Mouse (Mus musculus): ENCODE data around the gene Bcl2l11.
"Not testable (repeated sequence)": the region's sequence is repeated elsewhere in the genome, so short reads cannot be mapped to it uniquely, and the experiment has no call there.

The Bcl2l11 gene

DNA sequence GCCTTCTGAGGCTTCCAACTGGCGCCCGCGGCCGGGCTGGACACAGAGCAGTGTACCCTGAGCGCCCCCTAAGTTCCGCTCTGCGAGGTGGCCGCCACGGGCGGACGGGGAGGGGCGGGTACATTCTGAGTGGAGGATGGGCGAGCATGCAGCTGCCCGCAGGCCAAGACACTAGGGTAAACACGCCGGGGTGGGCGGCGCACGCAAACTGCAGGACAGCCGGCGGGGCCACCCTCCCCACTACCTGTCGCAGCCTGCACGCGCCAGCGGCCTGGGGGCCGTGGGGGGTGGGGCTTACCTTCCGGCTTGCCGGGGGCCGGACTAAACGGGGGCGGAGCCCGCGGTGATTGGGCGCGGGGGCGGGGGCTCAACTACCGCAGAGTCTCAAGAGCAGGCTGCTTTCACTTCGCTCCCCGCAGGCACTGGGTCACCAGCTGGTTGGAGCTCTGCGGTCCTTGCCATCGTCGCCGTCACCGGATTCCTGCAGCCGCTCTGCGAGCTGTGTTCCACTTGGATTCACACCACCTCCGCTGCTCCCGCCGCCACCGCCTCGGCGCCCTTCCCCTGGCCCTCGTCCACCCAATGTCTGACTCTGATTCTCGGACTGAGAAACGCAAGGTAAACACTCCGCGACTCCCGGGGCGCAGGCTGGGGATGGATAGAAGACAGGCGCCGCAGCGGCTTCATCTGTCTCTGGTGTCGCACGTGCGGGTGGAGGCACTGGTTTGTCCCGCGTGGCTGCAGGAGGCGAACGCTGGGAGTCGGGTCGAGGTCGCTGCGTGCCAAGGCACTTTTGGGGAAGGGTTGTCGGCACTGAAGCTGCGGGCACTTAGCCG, at the start of gene Bcl2l11:
Gene Bcl2l11, plus strand, starts transcription at position 404 of the 836 bp plus-strand sequence.
- peak; percentile 95 for DNase-seq

DNA sequence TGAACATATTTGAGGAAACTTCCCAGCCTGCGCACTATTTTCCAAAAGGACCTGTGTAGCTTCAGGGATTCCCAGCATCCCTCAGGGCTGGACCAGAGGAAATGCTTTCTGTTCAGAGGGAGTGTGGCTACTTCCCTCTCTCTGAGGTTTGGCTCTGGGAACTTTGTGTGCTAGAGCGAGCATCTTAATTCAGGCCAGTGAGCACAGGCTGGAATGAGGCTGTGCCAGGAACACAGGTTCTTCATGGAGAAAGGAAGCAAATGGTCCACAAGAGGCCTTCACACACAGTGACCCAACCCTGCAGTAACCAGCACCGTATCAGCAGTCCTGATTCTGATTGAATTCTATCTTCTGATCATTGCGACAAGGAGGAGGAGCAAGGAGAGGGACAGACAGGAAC, 48.9 kb upstream of the Bcl2l11 start:
- DNase-seq, result no peak

DNA sequence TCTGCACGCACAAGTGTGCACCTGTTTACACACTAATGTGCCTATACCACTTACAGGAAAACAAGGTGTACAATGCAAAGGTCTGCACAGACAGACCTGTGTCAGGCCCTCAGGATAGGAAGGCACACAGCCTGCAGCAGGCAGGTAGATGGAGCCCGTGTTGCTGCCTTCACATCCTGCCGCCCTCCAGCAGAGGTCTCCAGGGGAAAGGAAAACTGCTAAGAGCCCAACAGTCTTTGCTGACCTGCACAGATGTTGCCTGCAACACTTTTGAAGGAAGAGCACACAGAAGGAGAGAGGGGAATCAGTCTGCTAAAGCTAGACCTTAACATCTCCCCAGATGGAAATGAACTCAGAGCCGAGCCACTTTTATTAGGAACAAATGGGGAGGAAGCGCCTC, 47.0 kb upstream of the Bcl2l11 start:
- peak; percentile 13 for DNase-seq

DNA sequence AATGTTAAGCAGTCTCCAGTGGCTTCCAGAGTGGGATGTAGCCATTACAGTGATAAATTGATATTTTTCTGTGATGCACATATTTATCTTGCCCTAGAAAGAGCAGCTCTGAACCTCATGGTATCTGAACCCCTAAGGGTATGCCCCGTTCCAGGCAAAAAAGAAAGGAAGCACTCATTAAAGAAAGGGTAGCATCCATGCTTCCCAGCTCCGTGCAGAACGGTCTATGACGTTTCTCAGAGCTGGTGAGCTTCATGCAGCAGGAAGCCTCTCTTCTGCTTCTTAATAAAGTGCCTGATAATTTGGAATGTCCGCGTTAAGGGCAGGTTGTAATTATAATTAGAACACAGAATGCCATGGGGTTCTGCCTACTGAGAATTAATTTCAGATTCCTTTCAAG, 46.5 kb upstream of the Bcl2l11 start:
- DNase-seq, result no peak

DNA sequence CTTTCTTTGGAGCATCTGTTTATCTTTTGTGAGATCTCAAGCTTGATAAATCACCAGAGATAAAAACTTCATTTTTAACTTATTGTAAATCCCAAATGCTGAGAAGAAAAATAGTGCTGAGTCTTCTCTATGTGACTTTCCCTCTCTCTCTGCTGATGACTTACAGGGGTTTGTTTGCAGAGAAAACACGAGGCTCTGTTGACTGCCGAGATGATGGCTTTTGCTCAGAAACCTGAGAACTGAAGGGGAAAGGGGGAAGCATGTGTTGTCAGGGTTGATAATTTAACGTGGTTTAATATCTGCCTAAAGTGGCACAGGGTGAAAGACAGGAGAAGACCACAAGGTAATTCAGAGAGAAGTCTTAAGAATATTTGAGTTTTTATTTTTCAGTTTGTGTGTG, 42.0 kb upstream of the Bcl2l11 start:
- DNase-seq, result no peak

DNA sequence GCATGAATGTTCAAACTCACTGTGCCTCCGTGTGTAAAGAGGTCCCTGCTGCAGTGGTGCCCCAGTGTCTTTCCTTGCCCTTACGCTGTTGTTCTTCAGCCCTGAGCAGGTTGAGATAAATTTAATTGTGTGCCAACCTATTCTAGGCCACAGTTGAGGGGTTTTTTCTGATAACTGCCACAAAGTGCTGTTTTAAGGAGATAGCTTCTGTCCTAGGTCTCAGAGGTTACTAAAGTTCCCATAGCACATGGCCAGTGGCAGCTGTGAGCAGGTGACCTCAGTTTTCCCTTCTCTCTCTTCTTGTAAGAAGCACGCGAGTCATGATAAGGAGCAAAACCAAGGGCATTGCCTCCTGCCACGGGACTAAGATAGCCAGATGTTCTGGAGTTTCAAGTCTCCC, 41.2 kb upstream of the Bcl2l11 start:
- no peak for DNase-seq

DNA sequence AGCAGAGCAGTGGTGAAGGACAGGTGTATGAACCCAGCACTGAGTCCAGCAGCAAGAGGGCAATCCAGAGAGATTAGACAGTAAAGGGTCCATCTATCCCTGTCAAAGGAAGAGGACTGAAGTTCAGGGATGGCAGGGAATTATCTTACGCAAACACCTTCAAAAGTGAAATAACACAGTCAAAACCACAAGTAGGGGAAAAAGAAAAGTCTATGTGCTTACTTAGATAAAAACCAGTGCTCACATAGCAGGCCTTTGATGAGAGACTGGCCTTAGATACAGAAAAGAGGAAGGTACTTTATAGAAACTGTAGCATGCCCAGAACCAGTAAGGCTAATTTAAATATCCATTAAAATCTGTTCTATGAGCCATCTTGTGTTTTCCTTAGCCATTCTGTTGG, 40.4 kb upstream of the Bcl2l11 start:
- DNase-seq, result no peak

DNA sequence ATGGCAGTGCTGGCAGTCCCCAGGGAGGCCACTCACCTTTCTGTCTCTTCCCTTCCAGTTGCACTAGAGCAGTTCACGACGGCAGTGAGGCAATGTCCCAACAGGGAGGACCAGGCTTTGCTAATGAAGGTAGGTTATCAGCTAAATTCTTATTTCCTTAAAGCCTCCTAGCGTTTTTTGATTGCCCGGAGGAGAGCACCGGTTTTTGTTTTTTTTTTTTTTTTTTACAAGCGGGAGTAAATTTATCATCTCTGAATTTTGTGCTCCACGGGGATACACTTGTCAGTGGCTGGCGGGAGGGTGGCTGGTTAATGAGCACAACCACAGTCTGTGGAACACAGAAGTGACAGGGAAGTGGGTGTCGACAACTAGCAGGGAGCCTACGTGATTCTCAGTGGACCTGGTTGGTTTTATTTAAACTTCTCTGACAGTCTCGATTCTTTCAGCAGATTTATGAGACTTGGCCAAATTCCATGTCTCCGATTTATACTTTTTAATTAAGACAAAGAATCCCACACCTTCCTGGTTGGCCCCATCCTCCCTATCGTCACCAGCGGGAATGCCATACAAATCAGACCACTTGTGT, 39.4 kb upstream of the Bcl2l11 start:
- DNase-seq, result no peak

DNA sequence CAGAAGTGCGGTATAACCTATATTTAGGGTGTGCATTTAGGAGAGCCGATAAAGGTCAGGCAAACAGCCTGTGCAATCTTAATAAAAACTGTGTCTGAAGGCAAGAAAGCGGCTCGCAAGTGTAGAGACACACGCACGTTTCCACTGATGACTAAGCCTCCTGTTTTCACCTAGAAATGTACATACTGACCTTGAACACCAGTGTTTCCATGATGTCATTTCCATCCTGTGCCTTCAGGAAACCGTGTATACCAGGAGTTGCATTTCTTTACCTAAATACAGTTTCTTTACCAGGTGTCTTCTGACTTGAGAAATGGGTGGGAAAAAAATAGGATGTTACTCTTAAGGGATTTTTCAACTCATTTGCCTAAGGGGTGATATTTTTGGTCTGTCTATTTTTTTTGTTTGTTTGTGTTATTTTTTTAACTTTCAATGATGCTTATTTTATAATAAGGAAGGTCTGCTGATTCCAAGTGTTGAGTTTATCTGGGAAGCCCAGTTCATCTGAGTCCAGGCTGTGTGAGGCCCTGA, 38.8 kb upstream of the Bcl2l11 start:
- no peak for DNase-seq

DNA sequence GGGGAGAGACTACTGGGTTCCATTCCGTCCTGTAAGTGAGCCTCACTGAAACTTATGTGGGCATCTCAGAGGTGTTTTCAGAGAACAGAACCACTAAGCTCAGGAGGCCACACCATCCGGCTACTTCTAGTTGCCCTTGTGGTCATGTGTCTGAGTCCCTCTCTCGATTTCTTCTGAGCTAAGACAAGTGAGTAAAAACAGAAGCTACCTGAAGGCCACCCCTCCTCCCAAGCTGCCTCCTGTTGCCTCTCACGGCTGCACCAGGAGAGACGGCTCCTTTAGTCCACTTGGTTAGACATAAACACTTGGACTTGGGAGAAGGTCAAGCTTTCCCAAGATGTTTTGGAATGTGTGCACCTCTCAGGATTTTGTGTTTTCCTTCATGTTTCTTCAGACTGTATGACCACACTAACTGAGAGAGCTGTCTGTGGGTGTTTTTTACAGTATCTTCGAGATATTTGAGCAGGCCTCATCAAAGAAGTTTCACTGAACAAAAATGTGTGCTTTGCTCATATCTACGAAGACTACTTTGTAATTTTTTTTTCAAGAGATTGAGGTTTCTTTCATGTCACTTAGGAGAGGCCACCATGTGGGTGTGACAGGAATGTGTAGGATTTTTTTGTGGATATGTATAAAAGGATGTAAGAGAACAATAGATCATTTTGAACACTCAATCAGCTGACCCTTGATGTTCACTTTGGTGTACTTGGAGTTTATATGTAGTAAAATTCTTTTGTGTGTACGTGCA, 37.9 kb upstream of the Bcl2l11 start:
- no peak for DNase-seq

DNA sequence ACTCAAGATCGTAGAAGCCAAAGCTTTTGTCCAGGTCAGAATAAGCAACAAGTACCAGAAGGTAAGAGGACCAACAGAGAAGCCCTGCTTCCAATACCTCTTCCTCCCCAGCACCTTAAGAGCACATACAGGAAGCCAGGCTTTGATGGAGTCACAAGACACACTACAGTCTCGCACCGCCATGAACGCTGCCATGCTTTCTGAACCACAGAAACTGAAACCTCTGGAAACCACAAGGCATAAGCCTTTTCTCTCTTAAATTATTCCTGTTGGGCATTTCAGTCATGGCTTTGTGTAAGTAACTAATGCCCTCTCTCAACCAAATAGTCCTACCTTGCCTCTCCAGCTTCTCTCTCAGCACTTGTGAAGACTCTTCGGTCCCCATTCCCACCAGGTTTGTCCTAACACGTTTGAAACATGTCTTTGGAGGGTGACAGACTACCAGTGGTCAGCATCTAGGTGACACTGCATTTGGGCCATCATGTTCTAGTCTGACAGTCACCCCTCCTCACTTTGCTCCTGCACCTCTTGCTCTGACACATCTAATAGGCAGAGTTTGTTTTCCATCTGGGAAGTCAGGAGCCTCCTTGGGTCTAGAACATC, 35.5 kb upstream of the Bcl2l11 start:
- no peak for DNase-seq

DNA sequence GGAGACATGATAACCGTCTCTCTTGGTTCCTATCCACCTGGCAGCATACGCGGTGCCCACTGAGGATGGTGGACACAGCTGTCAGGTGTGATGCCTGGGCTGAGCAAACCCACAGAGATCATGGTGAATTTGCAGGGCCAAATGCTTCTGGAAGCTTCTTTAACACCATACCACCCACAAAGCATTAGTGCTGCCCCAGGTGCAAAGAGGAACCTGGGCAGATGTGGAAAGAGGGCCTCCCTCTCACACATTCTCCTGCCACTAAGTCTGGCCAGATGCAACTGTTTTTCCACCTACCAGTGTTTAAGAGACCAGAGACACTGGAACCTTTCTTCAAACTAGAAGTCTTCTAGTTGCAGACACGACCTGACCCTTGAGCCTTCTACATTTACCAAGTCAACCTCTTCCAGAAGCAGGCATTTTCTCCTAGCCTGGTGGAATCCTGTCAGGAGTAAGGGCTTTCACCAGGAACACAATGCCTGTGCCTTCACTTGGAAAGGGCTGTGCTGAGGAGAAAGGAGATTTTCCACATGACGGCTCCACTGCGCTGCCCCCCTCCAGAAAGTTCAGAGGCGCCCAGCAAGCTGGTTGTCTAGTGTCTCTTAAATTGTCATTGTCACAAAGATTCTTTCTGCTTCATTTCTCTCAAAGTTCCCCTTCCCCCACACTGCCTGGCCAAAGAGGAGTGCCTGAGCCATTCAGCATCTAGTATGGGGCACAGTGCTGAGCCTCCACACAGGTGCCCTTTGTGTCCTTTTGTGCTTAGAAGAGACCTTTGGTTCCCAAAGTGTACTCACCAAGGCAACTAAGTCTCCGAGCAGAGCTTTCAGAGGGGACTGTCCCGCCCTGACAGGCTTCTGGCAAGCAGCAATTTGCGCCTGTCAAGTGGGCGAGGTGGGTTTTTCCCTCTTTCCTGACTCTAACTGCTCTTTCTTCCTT, 34.1 kb upstream of the Bcl2l11 start:
- peak; percentile 67 for DNase-seq

DNA sequence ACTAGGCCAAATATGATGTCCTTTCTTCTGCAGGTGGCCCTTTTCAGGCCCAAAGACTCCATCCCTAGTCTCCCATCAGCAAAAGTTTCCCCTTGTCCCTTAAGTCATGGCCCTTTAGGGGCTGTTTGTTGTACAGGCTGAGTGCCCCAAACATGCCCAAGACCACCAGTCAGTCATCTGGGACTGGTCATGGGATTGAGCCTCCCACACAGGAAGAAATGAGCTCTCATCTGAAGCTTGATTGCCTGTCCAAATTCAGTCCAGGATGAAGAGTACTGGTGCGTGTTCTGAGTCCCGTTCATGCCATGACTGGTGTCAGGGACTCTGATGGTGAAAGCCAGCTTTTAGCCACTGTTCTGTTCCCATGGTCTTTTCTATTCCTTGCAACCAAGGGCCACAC, 33.4 kb upstream of the Bcl2l11 start:
- no peak for DNase-seq

DNA sequence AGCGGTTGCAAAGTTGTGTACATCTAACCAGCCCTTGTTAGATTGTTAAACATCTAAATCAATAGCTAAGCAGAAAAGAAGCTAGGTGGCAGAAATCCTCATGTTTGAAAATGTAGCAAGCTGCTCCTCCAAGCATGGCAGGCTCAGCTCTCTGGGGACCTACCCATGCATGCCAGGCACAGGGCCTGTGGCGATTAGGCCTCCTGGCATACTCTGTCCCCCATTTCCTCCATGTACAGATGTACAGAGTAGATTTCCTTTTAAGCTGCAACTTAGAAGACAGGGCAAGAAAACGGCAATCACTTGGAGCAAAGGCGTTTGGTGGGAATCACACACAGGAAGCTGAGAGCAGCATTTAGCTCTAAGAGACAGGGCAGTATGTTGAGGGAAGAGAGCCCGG, 31.6 kb upstream of the Bcl2l11 start:
- peak; percentile 14 for DNase-seq

DNA sequence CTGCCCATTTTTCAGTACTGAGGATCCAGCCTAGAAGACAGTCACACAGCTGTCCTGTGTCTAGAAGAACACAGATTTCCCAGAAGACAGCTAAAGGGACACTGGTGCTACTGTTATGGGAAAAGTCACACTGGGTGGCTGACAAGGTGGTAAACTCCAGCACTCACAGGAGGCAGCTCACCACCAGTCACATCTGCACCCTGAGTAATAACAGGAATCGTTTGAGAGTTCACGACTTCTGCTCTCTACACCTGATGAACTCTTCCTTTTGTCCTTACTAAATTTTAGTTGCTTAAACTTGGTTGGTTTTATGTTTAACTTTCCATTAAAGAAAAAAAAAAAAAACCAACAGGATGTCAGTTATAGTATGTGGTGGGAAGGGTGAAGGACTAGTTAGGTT, 31.2 kb upstream of the Bcl2l11 start:
- no peak for DNase-seq

DNA sequence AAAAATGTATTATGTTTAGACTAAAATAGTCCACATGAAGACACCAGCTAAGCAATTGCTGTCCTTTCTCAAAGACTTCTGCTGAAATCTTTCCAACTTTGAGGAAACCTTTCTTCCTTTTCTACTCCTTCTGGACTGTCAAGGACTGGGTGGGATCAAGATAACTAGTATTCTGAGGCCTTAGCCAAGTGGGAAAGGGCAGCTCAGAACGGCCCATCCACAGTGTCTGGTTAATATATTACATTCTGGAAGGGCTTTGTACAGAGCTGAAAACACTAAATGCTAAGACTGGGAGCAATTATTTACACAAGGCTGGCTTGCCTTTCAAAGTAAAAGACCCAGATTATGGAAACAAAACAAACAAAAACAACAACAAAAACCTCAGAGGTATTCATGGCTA, 30.6 kb upstream of the Bcl2l11 start:
- peak; percentile 76 for DNase-seq

DNA sequence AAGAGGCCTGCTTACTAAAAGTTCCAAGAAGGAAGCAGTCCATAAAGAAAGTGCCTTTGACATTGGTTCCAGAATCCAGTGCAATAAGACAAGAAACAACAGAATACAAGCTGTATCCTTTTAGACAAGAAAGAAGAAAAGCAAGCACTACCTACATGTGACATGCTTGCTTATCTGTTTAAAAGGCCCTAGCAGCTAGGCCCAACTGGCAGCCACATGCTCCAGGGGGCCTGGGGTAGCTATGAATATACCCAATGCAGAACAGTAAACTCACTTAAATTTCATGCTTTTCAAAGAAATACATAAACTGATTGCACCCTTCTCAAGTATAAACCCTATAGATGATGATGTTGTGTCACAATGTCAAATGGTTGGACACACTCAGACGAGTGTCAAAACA, 29.8 kb upstream of the Bcl2l11 start:
- DNase-seq, result no peak

DNA sequence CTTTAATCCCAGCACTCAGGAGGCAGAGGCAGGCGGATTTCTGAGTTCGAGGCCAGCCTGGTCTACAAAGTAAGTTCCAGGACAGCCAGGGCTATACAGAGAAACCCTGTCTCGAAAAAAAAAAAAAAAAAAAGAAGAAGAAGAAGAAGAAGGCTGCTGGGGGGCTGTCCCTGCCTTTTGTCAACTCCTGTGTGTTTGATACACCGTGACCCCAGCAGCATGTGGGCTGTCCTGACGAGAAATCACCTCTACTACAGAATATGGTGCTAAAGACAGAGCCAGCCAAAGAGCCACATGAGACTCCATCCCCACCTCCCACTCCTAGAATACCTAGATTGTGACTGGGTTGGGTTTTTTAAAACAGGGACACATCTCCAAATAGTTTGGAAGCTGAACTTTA, 27.7 kb upstream of the Bcl2l11 start:
- DNase-seq, result not testable (repeated sequence)

DNA sequence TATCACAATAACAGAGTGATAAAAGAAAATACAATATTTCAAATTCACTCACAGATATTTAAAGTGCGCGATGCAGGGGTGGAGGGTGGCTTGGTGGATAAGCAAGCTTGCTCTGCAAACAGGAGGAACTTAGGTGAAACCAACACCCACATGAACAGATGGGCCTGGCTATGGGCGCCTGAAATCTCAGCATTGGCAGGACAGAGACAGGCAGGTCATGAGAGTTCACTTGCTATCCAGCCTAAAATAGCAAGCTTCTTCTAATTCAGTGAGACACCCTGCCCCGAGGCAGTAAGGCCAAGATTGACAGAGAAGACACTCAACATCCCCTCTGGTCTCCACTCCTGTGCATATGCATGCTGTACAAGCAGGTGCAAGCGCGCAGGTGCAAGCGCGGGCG, 23.8 kb upstream of the Bcl2l11 start:
- no peak for DNase-seq

DNA sequence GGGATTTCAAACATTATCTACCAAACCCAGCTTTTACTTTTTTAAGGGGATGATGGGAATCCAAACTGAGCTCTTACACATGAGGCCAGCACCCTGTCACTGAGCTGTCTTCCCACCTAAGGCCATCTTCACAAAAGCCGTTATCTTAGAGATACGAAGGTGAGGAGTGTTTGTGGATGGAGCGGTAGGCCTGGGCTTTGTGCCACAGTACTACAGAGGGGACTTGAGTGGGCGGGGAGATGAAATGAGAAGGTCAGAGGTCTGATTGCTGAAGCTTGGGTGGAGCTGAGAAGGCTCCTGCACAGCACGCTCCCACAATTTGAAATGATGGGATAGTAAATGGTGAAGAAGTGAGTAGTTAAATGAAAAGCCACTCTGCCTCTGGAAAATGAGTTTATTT, 21.0 kb upstream of the Bcl2l11 start:
- DNase-seq, result no peak

DNA sequence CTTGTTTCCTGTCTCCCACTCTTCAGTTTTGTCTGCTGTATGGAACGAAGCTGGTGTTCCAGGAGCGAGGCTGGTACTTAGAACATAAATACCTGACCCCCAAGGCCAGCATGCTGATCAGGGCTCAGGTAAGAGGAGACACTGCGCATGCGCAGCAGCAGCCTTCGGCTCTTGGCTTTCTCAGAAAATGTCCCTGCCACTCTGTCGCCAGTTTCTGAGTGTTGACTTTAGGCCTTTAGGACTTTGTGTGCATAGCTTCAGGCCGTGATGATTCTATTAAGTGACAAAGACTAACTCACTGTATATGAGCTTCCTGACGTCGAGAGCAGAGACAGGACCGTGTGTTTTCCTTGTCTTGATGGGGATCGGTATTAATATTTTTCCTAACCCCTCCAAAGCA, 20.2 kb upstream of the Bcl2l11 start:
- DNase-seq, result no peak

DNA sequence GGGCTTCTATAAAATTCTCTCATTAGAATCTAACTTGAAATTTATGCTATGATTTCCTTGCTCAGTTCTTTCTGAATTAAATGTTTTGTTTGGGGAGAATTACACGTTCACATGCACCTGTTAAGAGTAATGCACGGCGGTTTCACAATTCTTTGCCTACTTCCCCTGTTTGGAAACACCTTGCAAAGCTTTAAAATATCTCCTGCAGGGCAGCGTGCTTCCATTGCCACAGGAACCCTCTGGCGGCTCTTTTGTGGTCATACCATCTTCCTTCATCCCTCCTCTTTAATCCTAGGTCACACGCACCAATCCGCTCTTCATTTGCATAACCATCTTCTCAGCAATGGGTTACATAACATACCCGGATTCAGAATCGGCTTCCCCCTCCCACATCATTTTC, 14.3 kb upstream of the Bcl2l11 start:
- no peak for DNase-seq

Measured in kidney, adult 11 months (tissue).